Mouse (Mus musculus) right cerebral cortex, postnatal 25 days (tissue): ENCODE data around the gene Ap2a1.

ENCODE experiments used
- DNase-seq: peaks from one replicate; pipeline ENCODE4 v3.0.0; 2022

Gene Ap2a1

GRCm38 (mm10) chr7:44952611-44953306 is 23.5 kb upstream of the Ap2a1 start:
- DNase-seq = peak; percentile 77

GRCm38 (mm10) chr7:44951960-44952359 is 22.7 kb upstream of the Ap2a1 start:
- no peak for DNase-seq

DNA sequence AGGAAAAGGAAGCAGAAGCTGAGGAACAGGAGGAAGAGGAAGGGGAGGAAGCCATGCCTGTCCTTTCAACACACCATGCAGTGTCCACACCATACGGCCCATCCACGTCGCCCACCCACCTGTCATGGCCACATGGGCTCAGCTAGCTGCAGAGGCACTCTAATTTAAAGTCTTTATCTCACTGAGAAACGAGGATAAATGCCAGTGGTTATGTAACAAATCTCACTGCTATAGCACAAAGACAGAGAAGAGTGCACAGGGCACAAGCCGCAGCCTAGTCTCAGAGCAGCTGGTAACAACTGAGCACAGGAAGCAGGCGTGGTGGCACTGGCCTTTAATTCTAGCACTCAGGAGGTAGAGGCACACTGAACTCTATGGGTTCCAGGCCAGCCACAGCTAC is 20.6 kb upstream of the Ap2a1 start:
- no peak for DNase-seq

DNA sequence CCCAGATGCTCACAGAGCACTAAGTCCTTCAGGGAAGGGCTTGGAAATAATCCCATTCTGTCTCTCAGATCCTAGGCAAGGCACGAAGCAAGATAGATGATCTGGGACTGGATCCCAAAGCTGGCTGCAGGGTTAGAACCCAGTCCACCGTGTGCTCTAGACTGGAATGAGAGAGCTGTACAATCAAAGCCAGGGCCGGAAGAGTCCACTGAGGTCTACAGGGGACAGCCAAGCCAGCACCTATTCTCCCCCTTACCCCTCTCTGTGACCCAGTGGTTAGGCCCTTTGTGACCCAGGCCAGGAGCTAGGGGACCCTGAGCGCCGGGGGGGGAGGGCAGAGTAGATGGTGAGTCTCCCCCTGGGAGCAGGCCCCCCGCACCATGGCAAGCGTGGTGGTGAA is 13.6 kb upstream of the Ap2a1 start, which contains the start of gene Tsks:
Gene Tsks, plus strand, starts transcription at position 301 of the 400 bp plus-strand sequence.
- no peak for DNase-seq

GRCm38 (mm10) chr7:44938680-44939079 is 9.4 kb upstream of the Ap2a1 start:
- no peak for DNase-seq

GRCm38 (mm10) chr7:44928570-44928969 is 726 bp downstream of the Ap2a1 start:
- DNase-seq = no peak

GRCm38 (mm10) chr7:44925468-44925867 is 3.8 kb downstream of the Ap2a1 start:
- DNase-seq = no peak

DNA sequence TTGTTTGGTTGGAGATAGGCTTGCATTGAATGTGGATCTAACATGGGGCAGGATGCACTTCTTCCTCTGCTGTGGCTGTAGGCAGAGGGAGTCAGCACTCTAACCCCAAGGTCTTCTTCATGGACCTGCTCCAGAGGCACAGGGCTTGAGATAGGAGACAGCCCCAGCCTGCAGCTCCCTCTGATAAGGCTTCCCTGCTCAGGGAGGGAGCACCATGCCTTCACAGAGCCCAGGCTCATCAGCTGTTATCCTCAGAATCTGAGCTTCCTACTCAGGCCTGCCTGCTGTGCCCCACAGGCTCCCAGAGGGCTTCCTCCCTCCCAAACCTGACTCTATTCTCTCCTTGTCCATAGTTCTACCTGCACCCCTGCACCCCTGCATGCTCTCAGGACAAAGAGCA is 6.8 kb downstream of the Ap2a1 start:
- no peak for DNase-seq

- no peak for DNase-seq
These were observed 10.2 kb downstream of the Ap2a1 start for GRCm38 (mm10) chr7:44919127-44919526.

GRCm38 (mm10) chr7:44918219-44918618 is 11.1 kb downstream of the Ap2a1 start:
- DNase-seq = no peak

DNA sequence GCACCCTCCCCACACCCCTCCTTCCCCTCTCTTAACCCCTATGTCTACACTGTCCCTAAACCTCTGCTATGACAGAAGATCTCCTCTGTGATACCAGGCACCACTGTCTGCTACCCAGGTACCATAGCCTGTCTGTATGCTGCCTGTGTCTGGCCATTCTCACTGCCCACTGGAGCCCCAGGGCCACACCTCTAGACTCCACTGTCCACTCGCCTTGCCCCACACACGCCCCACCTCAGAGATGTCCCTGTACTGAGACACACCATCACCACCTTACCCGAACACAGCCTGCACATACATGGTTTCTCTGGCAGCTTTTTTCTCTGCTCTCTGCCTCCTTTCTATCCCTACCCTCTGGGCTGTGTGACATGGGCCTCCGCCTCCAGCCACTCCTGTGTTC is 12.4 kb downstream of the Ap2a1 start:
- no peak for DNase-seq

DNA sequence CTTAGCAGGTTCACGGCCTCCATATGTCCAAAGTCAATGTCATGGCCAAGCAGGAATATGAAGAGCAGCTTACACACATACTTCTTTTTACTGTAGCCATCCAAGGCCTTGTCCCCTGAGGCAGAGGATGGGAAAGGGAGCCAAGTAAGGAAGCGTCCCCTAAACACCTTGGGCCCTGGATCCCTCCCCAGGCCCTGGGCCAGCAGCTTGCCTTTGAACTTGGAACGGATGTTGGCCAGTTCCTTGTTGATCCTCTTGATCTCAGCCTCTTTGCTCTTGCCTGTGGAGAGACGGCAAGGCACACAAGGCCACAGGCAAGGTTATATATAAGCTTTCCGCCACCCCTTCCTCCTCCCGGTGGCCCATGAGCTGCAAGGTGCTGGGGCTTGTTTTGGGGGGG is 13.1 kb downstream of the Ap2a1 start:
- no peak for DNase-seq

DNA sequence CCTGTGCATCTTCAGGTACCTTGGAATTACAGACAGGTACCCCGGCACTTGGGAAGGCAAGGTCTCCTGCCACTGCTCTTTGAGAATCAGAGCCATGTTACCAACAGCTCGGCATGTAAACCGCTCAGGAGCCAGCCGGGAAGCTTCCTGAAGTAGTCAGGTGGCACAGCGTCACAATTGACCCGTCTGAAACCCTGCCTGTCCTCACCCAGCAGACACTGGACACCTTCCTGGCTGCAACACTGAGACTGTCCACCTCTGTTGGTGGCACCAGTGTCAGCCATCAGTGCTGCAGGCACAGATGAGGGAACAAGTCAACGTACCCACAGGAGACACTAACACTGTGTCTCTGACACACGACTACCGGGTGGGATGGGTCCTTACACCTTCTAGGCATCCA is 14.0 kb downstream of the Ap2a1 start:
- DNase-seq = no peak

DNA sequence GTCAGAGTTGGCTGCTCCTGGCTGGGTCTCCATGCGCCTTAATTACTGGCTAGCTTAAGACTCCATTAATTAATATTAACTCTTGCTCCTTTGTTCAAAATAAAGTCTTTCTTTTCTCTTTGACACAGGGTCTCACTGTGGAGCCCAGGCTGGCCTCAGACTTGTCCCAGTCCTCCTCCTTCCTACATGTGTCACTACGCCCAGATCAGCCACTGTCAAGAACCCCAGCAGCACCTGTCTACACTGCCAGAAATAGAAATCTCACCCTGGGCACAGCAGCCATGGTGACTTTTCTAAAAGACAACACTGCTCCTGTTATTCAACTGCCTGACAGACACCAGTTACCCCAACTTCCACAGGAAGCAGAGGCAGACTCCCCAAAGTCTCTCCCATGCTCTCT is 14.9 kb downstream of the Ap2a1 start:
- no peak for DNase-seq

GRCm38 (mm10) chr7:44908706-44909476 is 20.4 kb downstream of the Ap2a1 start:
- no peak for DNase-seq

- peak; percentile 52 for DNase-seq
These were observed 23.9 kb downstream of the Ap2a1 start for GRCm38 (mm10) chr7:44905430-44905829.

- no peak for DNase-seq
These were observed 28.0 kb downstream of the Ap2a1 start for GRCm38 (mm10) chr7:44901230-44901722.

DNA sequence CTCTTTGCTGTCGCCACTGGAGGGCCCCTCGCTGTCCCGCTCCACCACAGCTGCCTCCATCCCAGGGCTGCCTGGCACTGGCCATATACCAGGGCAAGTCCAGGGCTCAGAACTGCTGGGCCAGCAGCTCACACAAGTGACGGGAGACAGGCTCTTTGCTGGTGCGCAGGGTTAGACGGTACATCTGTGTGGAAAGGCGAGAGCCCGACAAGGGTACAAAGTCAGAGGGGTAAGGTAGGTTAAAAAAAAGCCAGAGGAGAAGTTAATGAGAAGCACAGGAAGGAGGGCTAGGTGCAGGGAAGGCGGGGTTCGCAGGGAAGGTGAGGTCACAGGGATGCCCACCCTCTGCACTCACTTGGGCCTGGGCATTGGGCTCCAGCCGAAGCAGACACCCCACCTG is 28.7 kb downstream of the Ap2a1 start:
- DNase-seq = no peak

GRCm38 (mm10) chr7:44898607-44899006 is 30.7 kb downstream of the Ap2a1 start:
- DNase-seq = no peak

DNA sequence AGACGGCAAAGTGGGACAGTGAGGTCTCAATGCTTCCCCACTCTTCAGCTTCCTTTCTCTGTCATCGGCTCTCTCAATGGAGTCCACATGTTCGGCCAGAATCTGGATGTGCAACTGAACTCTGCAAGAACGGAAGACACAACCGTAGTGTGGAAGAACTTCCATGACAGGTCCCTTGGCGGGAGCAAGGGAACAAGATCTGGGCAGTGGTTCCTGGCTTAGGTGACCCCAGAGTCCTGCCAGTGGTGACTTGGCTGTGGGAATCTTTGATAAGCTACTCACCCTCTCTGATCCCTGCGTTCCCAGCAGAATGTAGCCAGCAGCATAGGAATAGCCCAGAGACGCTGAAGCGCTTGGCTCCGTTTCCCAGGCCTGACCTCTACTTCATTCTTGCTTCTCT is 32.8 kb downstream of the Ap2a1 start:
- DNase-seq = no peak

- DNase-seq = peak; percentile 90
These were observed 33.5 kb downstream of the Ap2a1 start, which contains the start of gene Fuz for GRCm38 (mm10) chr7:44895593-44896434. TSS of gene Fuz (plus strand) at chr7:44896079.

DNA sequence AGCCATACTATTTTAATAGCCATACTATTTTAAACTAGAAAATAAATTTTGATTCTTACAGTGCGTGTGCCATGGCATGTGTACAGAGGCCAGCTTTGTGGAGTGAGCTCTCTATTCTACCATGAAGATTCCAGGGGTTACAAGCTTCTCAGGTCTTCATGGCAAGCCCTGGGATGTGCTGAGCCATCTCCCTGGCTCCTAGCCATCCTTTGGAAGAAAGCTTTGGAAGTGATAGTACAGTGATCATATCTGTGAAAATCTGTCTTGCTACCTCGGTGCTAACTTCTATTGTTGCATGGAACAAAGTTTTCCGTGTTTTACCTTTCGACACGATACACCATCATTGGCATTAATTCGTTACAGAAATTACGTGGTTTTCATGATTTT is 34.1 kb downstream of the Ap2a1 start:
- DNase-seq = no peak

DNA sequence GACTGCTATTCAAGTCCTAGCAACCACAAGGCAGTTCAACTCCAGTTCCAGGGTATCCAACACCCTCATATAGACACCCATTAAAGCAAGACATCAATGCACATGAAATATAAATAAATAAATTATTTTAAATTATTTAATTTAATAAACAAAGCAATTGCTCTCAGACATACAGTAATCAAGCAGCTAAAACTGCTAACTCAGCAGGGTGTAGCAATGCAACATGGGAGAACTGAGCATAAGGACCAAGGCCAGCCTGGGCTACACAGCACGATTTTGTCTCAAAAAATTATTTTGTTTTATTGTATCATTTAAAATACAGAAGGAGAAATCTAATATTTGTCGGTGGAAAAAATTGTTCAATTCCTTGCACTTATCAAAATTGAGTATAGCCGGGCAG is 35.1 kb downstream of the Ap2a1 start:
- no peak for DNase-seq
